Mouse (Mus musculus): ENCODE data around the gene Saxo1.

The Saxo1 gene

DNA sequence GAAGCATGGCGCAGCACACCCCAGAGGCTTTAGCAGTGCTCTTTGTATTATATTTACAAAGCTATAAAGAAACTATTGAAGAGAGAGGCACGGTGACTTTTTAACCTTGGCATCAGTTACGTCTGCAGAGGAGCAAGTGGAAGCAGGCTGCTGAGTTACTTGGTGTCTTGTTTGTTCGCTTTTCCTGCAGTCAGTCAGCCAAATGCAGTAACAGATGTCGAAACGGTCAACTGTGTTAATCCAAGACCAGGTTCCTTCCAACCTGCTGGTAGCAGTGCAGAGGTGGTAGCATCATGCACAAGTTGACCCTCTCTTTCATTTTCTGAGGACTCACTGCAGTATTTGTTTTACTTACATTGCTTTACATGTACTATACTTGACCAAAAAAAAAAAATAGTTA lies 135.5 kb downstream of the Saxo1 start:
- DNase-seq (ENCODE audit: low spot score) = no peak

DNA sequence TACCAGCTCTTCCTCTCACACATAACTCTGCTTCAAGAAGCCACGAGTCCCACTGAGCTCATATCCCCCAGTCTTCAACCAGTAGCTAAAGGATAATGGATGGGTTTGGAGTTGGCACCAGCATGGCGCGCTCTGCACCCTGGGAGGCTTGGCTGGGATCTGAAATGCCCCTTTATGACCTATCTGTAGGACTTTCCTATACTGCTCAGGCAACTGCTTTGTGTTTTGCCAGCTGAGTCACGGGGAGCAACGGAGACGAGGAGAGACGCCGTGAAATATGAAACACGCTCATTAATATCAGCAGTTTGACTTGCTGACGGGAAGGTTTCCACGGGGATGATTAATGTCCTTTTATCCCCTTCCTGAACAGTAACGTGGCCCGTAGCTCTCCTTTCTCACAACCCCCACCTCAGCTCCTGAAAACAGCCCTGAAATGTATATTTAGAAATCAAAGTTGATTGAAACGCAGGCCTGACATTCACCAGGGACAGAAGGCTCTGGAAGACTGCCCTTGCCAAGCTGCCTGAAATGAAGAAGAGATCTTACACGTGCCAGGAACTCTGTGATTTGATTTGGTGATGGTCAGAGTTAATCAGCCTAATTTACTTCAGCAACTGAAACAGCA lies 141.6 kb downstream of the Saxo1 start:
- DNase-seq (ENCODE audit: low spot score) = no peak

DNA sequence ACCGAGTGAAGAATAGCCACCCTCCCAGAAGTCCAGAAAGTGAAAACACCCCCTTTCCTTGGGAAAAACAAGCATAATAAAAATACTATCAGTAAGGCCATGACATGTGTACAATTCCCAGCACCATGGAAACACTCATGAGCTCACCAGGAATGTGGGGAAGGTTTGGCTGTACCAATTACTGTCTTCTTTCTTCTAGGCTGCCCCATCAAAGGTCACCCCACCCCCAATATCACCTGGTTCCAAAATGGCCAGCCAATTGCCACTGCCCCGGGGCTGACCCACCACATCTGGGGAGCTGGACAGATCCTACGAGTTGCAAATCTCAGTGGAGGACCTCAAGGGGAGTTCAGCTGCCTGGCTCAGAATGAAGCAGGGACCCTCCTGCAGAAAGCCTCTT lies 144.7 kb downstream of the Saxo1 start:
- DNase-seq (ENCODE audit: low spot score) = no peak

DNA sequence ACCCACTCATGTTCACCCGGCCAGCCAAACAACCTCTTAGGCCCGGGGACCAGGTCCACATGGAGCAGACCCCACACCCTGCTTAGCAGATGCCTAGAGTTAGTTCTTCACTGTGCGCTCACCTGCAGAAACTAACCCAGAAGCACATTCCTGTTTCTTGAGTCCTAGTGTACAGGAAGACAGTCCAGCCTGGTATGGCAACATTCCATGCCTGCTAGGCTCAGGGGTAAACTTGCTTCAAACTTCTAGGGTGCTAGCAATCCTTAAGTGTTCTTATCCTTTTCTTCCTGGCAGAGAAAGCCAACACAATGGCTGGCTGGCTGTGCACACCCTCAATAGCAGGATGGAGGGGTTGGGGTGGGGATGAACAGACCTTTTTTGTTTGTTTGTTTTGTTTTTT lies 147.2 kb downstream of the Saxo1 start:
- DNase-seq (ENCODE audit: low spot score) = no peak

DNA sequence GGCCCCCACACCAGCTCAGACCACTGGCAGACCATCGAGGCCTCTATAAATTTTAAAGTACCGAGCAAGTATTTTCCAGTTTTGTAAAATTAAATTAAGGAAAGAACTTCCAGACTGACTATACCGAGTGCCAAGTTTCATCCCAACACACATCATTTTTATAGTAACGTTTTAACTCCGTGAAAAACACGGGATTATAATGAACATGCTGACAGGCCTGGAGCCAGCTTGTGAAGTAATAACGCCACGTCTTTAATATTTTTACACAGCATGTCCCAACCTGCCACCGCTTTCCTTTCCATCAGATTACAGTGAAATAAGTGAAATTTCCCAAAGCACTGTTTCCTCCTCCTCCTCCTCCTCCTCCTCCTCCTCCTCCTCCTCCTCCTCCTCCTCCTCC lies 149.7 kb downstream of the Saxo1 start:
- DNase-seq (ENCODE audit: low spot score) = no peak

DNA sequence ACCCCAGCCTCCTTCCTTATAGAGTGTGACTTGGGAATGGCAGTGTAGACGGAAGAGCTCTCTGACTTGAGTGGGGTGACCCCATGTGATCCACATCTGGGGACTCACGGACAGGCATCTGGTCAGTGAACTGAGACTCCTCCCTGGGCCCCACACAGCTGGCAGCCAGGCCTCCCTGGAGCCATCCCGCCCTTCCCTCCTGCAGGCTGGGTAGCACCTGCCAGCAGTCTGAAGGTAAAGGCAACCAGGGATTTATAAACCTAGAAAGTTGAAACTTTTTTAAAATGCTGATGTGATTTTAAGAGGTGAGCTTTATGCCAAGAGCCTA lies 151.0 kb downstream of the Saxo1 start:
- DNase-seq (ENCODE audit: low spot score) = no peak

DNA sequence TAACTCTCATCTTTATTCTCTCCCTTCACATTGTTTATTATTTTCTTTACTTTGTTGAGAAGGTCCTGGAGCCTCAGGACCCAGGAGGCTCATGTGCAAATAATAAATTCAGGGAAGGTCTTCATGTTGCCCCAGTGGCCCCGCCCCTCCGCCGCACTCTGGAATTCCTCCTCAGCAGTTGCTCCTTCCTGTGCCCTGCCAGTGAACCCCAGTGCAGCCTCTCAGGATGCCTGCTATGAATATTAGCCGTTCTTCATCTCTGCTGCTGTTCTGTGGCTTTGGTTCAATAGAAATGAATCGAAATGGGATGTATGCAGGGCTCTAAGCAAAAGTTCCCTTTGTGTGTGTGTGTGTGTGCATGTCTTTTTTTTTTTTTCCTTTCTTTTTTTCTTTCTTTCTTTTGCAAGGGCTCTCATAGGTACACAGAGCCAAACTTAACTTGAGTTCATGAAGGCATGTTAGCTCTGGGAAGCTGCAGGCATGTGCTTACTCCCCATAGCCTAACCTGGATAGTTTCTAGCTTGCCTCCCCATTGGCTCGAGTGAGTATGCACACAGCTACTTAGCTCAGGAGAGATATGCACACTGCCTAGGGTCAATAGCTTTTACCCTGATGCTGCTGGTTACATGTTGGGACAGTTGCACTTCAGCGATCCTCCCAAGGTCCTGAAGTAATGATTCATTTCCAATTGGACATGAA lies 151.5 kb downstream of the Saxo1 start:
- DNase-seq (ENCODE audit: low spot score) = no peak

DNA sequence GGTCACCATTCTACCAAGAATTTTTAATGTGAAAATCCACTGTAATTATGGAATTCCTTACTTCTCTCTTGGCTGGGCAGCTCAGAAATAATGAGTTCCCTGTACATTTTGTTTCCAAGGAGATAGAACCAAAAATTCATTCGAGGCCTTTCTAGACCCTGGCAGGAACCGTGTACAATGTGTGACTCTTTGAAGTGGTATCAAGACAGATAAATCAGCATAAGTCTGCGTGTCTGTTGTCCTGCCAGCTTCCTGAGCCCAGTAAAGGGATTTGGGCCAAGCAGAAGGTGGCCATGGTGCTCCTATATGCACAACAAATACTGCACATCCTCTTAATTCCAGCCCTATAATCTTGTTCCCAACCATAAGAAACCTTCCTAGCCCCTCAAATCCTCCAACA lies 157.0 kb downstream of the Saxo1 start:
- no peak for DNase-seq (ENCODE audit: low spot score)

DNA sequence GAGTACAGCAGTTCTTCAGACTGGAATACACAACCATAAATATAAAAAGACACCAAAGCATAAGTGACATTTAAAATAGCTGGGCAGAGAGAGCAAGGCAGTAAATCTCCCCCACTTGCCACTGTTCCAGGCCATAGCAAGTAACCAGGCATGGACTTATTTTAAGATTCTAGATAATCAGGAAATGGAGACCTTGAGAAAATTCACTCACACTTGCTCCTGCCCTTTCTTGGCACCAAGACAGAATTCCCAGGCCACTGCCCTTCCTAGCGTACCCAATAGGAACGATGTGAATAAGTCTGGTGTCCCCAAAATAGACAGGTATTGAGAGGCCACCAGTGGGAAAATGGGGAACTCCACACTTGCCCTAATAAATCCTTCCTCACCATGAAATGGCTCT lies 160.7 kb downstream of the Saxo1 start:
- no peak for DNase-seq (ENCODE audit: low spot score)

DNA sequence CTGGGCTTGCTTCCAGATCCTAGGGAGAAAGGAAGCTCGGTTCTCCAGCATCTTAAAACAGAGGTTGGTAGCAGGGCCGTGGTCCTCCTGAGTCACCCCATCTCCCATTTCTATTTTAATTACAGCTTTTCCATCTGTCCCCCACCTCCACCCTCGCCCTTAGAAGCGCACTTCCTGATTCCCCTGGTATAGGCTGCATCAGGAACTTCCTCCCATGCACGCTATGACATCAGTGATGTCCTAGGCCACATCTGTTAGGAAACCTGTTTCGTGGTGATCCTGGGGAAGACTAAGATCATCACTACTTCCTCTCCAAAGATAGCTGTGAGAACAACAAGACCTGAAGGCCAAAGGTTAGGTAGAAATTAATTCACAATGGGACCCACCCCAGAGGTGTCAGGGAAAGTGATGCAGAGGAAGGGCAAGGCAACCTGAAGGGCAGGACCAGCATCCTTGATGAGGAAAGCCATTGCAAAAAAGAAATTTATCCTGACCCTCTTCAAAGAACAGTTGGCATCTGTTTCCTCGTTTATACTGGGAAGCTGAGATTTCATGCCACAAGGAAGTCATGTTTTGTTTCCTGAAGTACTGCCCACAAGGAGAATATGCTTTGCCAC lies 161.3 kb downstream of the Saxo1 start:
- DNase-seq (ENCODE audit: low spot score) = no peak

DNA sequence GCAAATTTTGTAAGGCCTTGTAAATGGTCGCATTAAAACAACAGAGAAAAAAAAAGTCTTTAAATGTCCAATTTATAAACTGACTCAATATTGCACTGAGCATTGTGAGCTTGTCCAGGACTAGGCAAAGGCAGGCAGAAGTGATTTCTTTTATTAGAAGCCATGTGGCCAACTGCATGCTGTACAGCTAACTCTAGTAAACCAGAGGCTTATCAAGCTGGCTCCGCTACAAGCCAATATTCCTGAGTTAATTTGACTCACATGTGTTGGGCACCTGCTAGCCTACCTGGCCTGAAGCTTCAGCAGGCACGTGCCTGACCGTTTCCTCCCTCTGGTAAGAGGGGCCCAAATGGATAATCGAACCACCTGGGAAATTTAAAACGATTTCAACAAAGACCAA lies 162.5 kb downstream of the Saxo1 start:
- no peak for DNase-seq (ENCODE audit: low spot score)

Measured in layer of hippocampus, adult 11-12 months (tissue).